In the genomic region with DNA sequence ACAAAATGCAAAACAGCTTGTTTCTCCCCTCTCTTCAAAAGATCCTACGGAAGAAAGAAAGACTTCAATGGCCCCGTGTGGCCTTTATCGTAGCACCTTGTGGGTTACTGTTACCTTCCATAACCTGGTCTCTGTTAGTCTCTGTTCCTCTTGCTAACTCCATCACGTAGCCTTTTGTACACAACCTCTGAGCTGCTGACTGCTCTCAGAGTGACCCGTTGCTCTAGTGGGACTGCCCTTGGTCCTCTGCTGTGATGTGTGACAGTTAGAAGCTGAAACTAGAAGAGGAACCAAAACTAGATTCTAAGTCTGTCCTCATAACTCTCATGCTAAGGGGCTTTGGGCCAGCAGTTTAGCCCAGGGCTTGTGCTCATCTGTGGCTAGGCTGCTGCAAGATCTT, we compare ENCODE assay signal across 15 mouse cellular contexts. TPM values are rescaled to one million over a fixed set of nuclear protein-coding genes. Genes with fewer than 3 reads are reported as not detected.
DNase-seq lines count a peak whose midpoint lies in the region; ATAC-seq lines count a peak whose summit lies in the region.
"Had no signal": no experiment of that assay in that cellular context is flagged by ENCODE, and none has a peak within 500 bp of the region (broad histone marks: within the 10 kb centered on the region; RNA-seq: fewer than 3 reads in every experiment).

No protein-coding gene starts in this region.

- peak; percentile 83 for ATAC-seq in granulocyte monocyte progenitor cell, adult 5-6 weeks (replicated peaks; ENCODE audit: poor library complexity, severe bottlenecking)
- ATAC-seq in neutrophil, adult 5-6 weeks (ENCODE audit: extremely low read depth, insufficient number of reproducible peaks, low FRiP score, poor library complexity, severe bottlenecking): peak; percentile 81
- ATAC-seq: forebrain, embryonic 15.5 days had no signal

- DNase-seq in A20 (ENCODE audit: low read depth, low spot score): peak; percentile 89
- peak; percentile 58 to 59 for DNase-seq in B cell, adult 2 months
- no peak for DNase-seq in thymus, postnatal 14 days
- DNase-seq in adrenal gland, adult (ENCODE audit: inconsistent age in 2 of 2, low spot score in 1 of 2): no peak
- no peak for DNase-seq in cerebellum, postnatal 14 days
- no peak for DNase-seq in heart, adult 9 months (ENCODE audit: low spot score in 2 of 2)
- DNase-seq: adrenal gland, postnatal 14 days; cerebellum, adult 2 months; cerebellum, postnatal 10 days; gastrocnemius, postnatal 10 days; heart, adult 2 months; heart, postnatal 36 days had no signal

RNA-seq across cellular contexts. Expression of gene Insyn1, which starts 22.0 kb away (rescaled TPM):
- not detected in 2 replicates for total RNA-seq in granulocyte monocyte progenitor cell, adult 5-6 weeks (2014; fragmentation: Nextera tagmentation)
- not detected in 2 replicates for total RNA-seq in granulocyte monocyte progenitor cell, adult 5-6 weeks (2017)
- not detected in 2 replicates for total RNA-seq in neutrophil, adult 5-6 weeks (2017)

RNA-seq across cellular contexts. Expression of gene Cd276, which starts 44.8 kb away (rescaled TPM):
- total RNA-seq in granulocyte monocyte progenitor cell, adult 5-6 weeks (2014; fragmentation: Nextera tagmentation): not detected in 2 replicates
- total RNA-seq in granulocyte monocyte progenitor cell, adult 5-6 weeks (2017): not detected in 2 replicates
- total RNA-seq in neutrophil, adult 5-6 weeks (2017): 0.37 and 2.9 TPM in 2 replicates

Comparison
In these comparisons a context has a peak if more than half of its experiments do, and no peak if none do; other contexts are left out.
1. DNase-seq: peak in A20 (single experiment) and B cell, adult 2 months (2 of 2); none in thymus, postnatal 14 days (single experiment), adrenal gland, adult (0 of 2), cerebellum, postnatal 14 days (0 of 2) and heart, adult 9 months (0 of 2).